Mouse (Mus musculus): ENCODE results near the gene 1700028J19Rik.
"Not testable (repeated sequence)": the region's sequence is repeated elsewhere in the genome, so short reads cannot be mapped to it uniquely, and the experiment has no call there.

GRCm38 (mm10) chr7:44250732-44251275 is 4.3 kb upstream of the 1700028J19Rik start:
- TF ChIP-seq MAFK (IDR thresholded peaks at IDR 0.05; ENCODE audit: borderline replicate concordance, low read depth, low read length); CTCF (IDR thresholded peaks at IDR 0.05 in 2 of 3, conservative IDR thresholded peaks at IDR 0.05 in 1 of 3; ENCODE audit: control insufficient read depth in 1 of 3, insufficient read depth in 1 of 3, low read depth in 2 of 3, low read length in 3 of 3, poor library complexity in 1 of 3, severe bottlenecking in 1 of 3); EP300 (IDR thresholded peaks at IDR 0.05; ENCODE audit: low read depth in 1 of 2, low read length in 2 of 2); E2F4 (IDR thresholded peaks at IDR 0.05; ENCODE audit: borderline replicate concordance, low read depth, low read length); TCF12 (IDR thresholded peaks at IDR 0.05; ENCODE audit: low read depth, low read length); RCOR1 (IDR thresholded peaks at IDR 0.05; ENCODE audit: low read depth, low read length); TBP (IDR thresholded peaks at IDR 0.05; ENCODE audit: low read depth, low read length); MXI1 (IDR thresholded peaks at IDR 0.05; ENCODE audit: low read depth, low read length); HCFC1 (IDR thresholded peaks at IDR 0.05; ENCODE audit: low read depth, low read length); SIN3A (IDR thresholded peaks at IDR 0.05; ENCODE audit: low read length); CHD2 (IDR thresholded peaks at IDR 0.05; ENCODE audit: low read length); MAX (IDR thresholded peaks at IDR 0.05; ENCODE audit: low read length): not testable (repeated sequence)
- peak in 1 of 2 experiments; percentile 28; a peak in 1 of 4 replicates for TF ChIP-seq POLR2A (IDR thresholded peaks at IDR 0.05; ENCODE audit: control insufficient read depth in 1 of 2, insufficient read depth in 1 of 2, low read depth in 1 of 2, low read length in 2 of 2, poor library complexity in 1 of 2)

Data from MEL (cell line).